Mouse (Mus musculus): Measurements from ENCODE around the gene Igsf21.

- TF ChIP-seq POLR2A (IDR thresholded peaks at IDR 0.05; ENCODE audit: insufficient read length, low read depth) (no peak), USF1 (IDR thresholded peaks at IDR 0.05; ENCODE audit: low read depth) (no peak), POLR2AphosphoS2 (IDR thresholded peaks at IDR 0.05; ENCODE audit: insufficient read length, low read depth) (no peak), MYOG (IDR thresholded peaks at IDR 0.05; ENCODE audit: control insufficient read depth in 1 of 3, insufficient read depth in 1 of 3, insufficient read length in 2 of 3, low read depth in 2 of 3) (no peak), SRF (IDR thresholded peaks at IDR 0.05; ENCODE audit: control insufficient read depth, insufficient read length, low read depth) (no peak), E2F4 (IDR thresholded peaks at IDR 0.05; ENCODE audit: insufficient read depth) (no peak), MAX (IDR thresholded peaks at IDR 0.05; ENCODE audit: low read depth) (no peak), TCF12 (IDR thresholded peaks at IDR 0.05; ENCODE audit: insufficient read depth, poor library complexity, severe bottlenecking) (no peak), MYOD1 (IDR thresholded peaks at IDR 0.05; ENCODE audit: control insufficient read depth in 1 of 3, insufficient read length in 2 of 3, low read depth in 2 of 3) (no peak), TCF3 (IDR thresholded peaks at IDR 0.05; ENCODE audit: insufficient read length, low read depth) (no peak)
Measured at GRCm38 (mm10) chr4:140004932-140005331, 241.7 kb downstream of the Igsf21 start.

Data from myocyte (in vitro differentiated cells).